Mouse (Mus musculus) gastrocnemius, adult 2 months (tissue): ENCODE data around the gene Eya2. TPM values are rescaled to one million over a fixed set of nuclear protein-coding genes. Genes with fewer than 3 reads are reported as not detected.
A peak's percentile ranks its signal among the peaks of the same experiment; 100 is the strongest.
"Not testable (repeated sequence)": the region's sequence is repeated elsewhere in the genome, so short reads cannot be mapped to it uniquely, and the experiment has no call there.

ENCODE experiments used
- DNase-seq: peaks from one replicate; pipeline ENCODE4 v3.0.0; 2022
- H3K27ac ChIP-seq: fragments of 200-600 bp; 2 replicates; pipeline ENCODE4 v1.8.1; 2022; ENCODE audit warnings: mild to moderate bottlenecking
- H3K4me3 ChIP-seq: fragments of 200-600 bp; 2 replicates; pipeline ENCODE4 v1.8.1; 2022; ENCODE audit warnings: mild to moderate bottlenecking, moderate library complexity
- CTCF ChIP-seq: fragments of 200-600 bp; IDR thresholded peaks from 2 replicates; pipeline ENCODE4 v1.8.1; 2022; ENCODE audit warnings: antibody characterized with exemption, mild to moderate bottlenecking, moderate library complexity
- intact Hi-C: fragments of 180-260 bp; cut with DNase I; formaldehyde crosslinking; loops from one replicate; pipeline ENCODE4 v1.15.1; 2025
- total RNA-seq, 2 experiments: library from RNA; stranded (reverse); gene quantifications; 2 replicates each; pipeline ENCODE4 v1.2.3; 2021

The Eya2 gene
- total RNA-seq, 2 experiments from 2014 or later = 3.0 to 5.8 TPM

DNA sequence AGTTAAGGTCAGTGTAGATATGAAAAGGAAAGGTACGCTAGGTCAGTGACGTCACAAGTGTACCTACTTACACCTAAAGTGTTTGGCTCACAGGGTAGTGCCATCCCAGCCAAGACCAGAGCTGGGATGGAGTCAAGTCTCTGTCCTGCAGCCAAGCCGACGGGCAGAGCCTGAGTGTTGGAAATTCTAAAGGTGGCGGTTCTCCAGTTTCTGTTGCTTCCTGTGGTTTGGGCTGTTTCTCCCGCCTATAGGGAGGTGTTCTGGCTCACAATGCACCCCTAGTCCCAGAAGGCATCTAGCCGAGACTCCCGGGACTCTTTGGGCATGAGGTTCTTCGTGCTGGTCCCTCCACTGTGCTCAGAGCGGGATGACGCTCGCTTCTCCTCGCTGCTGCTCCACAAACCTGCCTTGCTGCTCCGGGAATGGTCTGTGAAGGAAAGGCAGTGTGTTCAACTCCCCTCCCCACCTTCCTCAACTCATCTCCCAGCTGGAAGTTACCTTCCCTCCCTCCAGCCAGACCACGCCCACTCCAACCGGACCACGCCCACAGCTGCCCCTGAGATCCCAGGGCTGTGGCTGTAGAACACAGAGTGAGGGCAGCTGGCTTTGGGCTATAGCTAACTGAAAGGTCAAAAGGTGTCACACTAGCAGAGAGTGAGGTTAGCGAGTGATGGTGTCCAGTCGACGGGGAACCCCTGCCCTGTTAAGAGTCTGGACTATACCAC, 190.6 kb downstream of the Eya2 start:
- Histone ChIP-seq H3K4me3 (no peak overlapping the region), H3K27ac (no peak overlapping the region)
- no peak for TF ChIP-seq CTCF
- intact Hi-C loops = loop anchor here (5.0 kb wide), 1 partner anchor 262 kb away; no protein-coding TSS in a partner anchor
- DNase-seq = no peak

DNA sequence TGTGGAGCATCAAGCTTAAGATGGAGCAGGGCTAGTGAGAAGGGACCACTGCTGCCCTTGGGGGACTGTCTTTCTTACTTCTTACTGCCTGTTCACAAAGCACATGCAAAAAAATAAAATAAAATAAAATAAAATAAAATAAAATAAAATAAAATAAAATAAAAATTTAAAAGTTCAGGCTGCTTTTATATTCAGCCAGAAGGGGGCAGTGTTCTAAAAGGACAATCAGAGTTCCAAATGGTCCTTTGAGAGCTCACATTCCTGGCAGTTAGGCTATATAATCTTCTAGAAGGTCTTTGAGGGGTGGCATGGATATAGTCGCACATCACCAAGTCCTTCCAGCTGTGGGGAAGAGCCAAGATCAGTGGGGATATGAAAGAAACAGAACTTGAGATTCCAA, 191.6 kb downstream of the Eya2 start:
- no peak overlapping the region for H3K27ac ChIP-seq
- TF ChIP-seq CTCF = peak; percentile 60
- H3K4me3 ChIP-seq = no peak overlapping the region
- intact Hi-C loops = loop anchor here (5.0 kb wide), 1 partner anchor 261 kb away; no protein-coding TSS in a partner anchor
- DNase-seq = no peak

DNA sequence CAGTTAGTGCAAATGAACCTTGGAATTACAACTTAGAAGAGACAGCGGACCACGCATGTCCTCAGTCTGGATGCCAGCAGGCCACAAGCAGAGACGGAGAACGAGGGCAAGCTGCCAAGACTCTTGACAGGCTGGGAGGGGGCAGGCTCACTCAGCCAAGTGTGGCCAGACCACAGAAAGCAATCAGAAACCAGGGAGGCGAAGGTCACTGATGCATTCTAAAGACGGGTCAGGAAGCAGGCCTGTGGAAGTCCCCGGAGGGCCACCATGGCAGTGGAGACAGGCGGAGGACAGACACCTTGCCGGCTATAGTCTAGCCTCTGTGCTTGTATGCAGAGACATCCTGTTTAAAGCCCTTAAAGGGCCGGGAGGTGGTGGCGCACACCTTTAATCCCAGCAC, 193.2 kb downstream of the Eya2 start:
- H3K27ac ChIP-seq = no peak overlapping the region
- intact Hi-C loops = loop anchor here (5.0 kb wide), 1 partner anchor 259 kb away; no protein-coding TSS in a partner anchor
- no peak overlapping the region for H3K4me3 ChIP-seq
- DNase-seq = peak; percentile 74
- no peak for TF ChIP-seq CTCF

DNA sequence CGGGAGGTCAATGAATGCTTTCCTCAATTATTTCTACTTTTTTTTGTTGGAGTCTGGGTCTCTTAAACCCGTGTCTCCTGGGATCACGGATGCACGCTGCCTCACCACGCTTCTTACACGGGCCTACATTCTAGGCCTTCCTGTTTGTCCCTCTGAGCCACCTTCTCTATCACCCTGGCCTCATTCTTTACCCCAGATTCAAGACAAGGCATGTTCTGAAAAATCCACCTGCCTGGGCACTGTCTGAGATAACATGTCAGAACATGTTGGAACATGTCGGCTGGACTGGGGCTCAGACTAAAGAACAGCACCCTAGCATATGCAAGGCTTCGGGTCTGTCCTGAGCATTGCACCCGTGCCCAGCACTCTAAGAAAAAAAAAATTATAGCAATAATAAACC, 194.0 kb downstream of the Eya2 start:
- TF ChIP-seq CTCF = no peak
- DNase-seq = no peak
- Histone ChIP-seq H3K4me3 (no peak overlapping the region), H3K27ac (no peak overlapping the region)
- intact Hi-C loops = loop anchor here (5.0 kb wide), 1 partner anchor 259 kb away; no protein-coding TSS in a partner anchor

DNA sequence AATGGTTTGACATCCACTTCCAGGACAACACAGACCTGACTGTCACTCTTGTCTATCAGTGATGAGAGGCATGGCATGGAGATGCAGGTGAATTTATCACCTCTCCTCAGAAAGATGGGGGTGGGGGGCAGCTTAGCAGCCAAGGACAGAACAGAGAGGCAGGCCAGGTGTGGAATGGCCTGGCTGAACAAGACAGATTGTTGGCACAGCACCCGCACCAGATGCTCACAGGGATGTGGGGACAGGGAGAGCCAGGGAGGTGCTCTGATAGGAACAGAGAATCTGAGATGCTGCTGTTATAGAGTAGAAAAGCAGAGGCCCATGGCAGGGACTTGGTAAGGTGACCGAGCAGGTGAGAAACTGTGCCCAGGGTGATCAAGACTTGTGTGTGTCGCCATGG, 194.8 kb downstream of the Eya2 start:
- intact Hi-C loops = loop anchor here (5.0 kb wide), 1 partner anchor 258 kb away; no protein-coding TSS in a partner anchor
- Histone ChIP-seq H3K27ac (no peak overlapping the region), H3K4me3 (no peak overlapping the region)
- TF ChIP-seq CTCF = no peak
- no peak for DNase-seq

DNA sequence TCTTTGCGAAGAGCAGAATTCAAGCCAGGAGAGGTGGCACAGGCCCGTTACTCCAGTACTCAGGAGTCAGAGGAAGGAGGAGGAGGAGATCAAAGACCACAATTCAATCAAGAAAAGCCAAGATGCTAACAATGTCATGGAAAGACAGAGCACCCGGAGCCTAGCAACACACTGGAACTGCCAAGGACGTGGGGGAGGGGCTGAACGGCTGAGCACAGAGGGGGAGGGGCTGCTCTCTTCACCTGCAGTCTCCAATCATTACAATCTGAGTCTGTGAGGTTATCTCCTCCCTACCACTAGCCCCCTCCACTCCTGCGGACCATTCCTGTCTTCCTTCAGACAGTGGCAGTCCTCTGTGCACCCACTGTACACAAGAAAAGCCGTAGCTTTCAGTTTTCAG, 196.2 kb downstream of the Eya2 start:
- H3K4me3 ChIP-seq = no peak overlapping the region
- intact Hi-C loops = no loop called here
- no peak overlapping the region for H3K27ac ChIP-seq
- no peak for TF ChIP-seq CTCF
- DNase-seq = no peak

DNA sequence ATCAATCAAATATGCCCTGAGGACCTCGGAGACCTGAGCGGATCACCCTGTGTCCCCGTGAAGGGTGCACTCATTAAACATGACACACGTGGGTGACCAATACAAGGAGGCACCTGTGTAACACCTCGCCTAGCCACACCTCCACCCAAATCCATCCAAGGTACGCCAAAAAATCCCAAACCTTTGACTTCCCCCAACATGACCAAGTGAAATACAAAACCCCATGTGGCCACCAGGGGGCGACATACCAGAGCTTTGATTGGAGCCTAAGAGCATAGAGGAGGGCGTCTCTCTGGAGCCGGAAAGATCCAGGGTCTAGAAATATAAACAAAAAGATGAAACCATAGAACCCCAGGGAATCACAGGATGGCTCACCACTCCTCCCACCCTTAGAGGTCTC, 196.8 kb downstream of the Eya2 start:
- Histone ChIP-seq H3K27ac (no peak overlapping the region), H3K4me3 (no peak overlapping the region)
- TF ChIP-seq CTCF = peak; percentile 89
- intact Hi-C loops = no loop called here
- DNase-seq = peak; percentile 67

DNA sequence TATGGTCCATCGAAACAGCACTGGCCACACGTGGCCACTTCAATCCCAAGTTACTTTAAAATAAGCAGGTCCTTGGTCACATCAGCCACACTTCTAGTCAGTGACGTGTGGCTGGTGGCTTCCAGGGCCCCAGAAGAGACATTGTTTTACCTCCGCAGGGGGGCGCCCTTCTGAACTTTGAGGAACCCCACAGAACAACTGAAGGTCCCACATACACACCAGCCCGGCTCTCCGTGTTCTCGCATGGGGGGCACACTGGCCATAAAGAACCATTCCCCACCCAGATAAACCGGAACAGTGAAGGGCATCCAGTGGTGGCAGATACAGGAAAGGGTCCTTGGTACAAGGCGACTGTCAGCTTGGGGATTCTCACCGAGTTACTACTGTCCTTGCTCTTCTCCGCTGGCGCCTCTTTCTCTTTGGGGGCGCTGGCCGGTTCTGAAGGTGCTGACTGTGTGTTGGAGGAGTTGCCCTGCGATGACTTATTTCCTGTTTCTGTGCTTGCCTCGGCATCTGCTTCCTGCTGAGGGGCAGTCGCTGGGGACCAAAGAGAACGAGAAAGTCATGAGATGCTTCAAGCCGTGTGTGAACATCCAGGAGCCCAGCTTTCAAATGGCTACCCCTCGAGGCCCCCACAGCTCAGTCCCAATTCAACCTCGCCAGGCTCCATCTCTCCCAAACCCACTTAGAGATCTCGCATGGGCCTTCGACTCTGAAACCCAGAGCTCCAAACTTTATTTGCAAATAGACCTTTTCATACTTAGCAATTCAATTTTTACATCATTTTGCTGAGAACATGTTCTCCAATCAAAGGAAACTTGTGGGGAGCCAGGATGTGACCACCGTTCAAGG, 197.8 kb downstream of the Eya2 start:
- no peak for TF ChIP-seq CTCF
- H3K4me3 ChIP-seq = no peak overlapping the region
- intact Hi-C loops = no loop called here
- no peak overlapping the region for H3K27ac ChIP-seq
- DNase-seq = no peak

DNA sequence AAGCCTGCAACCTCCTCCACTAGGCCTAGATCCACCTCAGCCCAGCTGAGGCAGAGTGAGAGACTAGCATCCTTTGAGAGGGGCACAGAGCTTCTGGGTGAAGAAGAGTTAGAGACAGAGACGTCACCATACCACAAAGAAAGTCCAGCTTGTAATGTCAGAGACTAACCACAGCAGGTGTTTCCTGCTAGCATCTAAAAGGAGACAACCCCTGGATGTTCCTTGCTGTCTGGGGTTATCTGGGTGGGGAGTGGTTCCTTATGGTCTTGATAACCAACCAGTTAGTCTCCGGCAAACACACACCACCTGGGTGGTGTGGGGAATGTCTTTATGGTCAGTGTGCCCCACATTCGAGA, 198.4 kb downstream of the Eya2 start:
- DNase-seq = no peak
- Histone ChIP-seq H3K4me3 (no peak overlapping the region), H3K27ac (no peak overlapping the region)
- intact Hi-C loops = no loop called here
- TF ChIP-seq CTCF = no peak

DNA sequence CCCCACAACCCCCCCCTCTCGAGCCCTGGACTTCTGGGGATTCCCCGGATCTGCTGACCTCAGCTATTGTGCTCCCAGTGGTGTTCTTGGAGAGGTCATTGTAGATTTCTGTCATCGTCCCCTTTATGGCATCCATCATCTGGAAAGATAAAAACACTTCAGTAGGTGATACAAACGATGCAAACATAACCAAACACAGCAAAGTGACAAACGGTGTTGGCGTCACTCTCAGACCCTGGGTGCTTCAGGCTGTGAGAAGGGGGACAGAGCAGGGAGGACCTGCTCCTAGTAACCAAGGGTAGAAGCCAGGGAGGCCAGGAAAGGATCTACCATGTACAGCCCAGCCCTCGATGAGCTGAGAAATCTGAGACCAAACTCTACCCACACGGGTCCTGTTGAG, 203.0 kb downstream of the Eya2 start:
- TF ChIP-seq CTCF = no peak
- intact Hi-C loops = no loop called here
- H3K4me3 ChIP-seq = no peak overlapping the region
- no peak overlapping the region for H3K27ac ChIP-seq
- no peak for DNase-seq

DNA sequence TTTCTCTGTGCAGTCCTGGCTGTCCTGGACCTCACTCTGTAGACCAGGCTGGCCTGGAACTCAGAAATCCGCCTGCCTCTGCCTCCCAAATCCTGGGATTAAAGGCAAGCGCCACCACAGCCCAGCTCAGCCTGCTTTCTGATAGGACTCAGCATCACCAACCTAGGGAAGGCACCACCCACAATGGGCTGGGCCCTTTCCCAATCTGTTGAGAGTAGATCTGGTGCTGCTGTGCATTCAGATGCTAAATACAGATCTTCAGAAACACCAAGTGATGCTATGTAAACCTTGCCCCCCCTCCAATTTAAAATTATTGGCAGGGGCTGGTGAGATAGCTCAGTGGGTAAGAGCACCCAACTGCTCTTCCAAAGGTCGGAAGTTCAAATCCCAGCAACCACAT, 205.3 kb downstream of the Eya2 start:
- DNase-seq, H3K27ac ChIP-seq, intact Hi-C loops, H3K4me3 ChIP-seq: not testable (repeated sequence)

DNA sequence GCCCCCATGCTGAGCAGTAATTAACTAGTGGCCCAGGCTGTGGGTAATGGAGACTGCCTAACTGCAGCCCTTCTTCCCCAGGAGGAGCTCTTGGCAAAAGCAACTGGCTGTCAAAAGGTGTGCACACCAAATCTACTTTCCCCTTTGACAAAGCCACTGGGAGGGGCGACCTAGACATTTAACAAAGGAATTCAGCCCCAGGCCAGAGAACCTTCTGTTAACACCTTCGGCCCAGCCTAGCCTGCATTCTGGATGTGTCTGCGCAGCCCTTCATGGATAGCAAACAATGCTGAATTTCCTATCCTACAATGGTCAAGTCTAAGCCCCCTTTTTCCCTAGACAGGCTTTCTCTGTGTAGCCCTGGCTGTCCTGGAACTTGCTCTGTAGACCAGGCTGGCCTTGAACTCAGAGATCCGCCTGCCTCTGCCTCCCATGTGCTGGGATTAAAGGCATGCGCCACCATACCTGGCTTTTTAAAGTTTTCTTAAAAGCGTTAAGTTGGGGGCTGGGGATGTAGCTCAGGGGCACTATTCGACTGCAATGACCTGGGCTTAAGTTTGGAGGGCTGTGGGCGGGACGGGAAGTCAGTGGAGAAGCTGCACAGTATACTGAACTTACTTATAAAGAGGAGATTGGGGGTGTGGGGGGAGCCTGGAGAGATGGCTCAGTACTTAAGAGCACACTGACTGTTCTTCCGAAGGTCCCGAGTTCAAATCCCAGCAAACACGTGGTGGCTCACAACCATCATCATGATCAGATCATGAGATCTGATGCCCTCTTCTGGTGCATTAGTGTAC, 213.5 kb downstream of the Eya2 start:
- DNase-seq = no peak
- intact Hi-C loops = no loop called here
- TF ChIP-seq CTCF = no peak
- H3K27ac ChIP-seq = no peak overlapping the region
- H3K4me3 ChIP-seq = no peak overlapping the region

DNA sequence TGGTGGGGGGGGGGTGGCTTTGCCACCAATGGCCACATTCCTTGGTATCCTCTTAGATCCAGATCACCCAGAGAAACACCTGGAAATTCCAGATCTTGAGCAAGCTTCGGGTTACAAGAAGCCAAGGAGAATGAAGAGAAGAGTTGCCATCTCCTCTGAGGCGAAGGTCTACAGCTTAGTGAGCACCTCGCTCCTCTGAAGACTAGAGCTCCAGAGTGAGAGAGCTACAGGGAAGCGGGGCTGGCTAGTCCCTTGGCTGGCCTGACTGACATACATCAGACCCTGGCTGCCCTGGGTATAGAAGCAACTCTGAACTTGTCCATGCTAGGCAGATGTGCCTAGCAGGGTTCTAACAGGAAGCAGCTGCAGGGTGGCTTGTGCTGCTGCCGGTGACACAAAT, 214.3 kb downstream of the Eya2 start:
- Histone ChIP-seq H3K4me3 (no peak overlapping the region), H3K27ac (no peak overlapping the region)
- TF ChIP-seq CTCF = no peak
- DNase-seq = no peak
- intact Hi-C loops = no loop called here
